Mouse (Mus musculus): ENCODE results near the gene Med31. TPM values are rescaled to one million over a fixed set of nuclear protein-coding genes. Genes with fewer than 3 reads are reported as not detected.
"Not testable (repeated sequence)": the region's sequence is repeated elsewhere in the genome, so short reads cannot be mapped to it uniquely, and the experiment has no call there.

Gene Med31
- polyA plus RNA-seq, 1 experiment from 2014 or later: 15.1 TPM

- Histone ChIP-seq H3K9ac (no peak overlapping the region), H3K9me3 (replicated peaks) (no peaks in the 10 kb centered on the region), H3K36me3 (peaks cover 27% of the 10 kb centered on the region), H3K27ac (no peak overlapping the region), H3K27me3 (no peaks in the 10 kb centered on the region), H3K4me2 (no peak overlapping the region), H3K4me3 (replicated peaks) (no peak overlapping the region), H3K4me1 (replicated peaks) (0 out of 2 replicates have a peak, but pooled peaks cover 3% of the 10 kb centered on the region)
- WGBS (ENCODE audit: insufficient replicate concordance): 75% methylated on average over 8 of the region's 8 CpGs
- ATAC-seq (ENCODE audit: low read depth): no peak
- no peak for DNase-seq
Measured at GRCm38 (mm10) chr11:72196506-72196905, 18.9 kb downstream of the Med31 start.

- H3K4me3 ChIP-seq (replicated peaks): no peak overlapping the region
- H3K27me3 ChIP-seq: no peaks in the 10 kb centered on the region
- ATAC-seq (ENCODE audit: low read depth): no peak
- H3K4me1 ChIP-seq (replicated peaks): 0 out of 2 replicates have a peak, but pooled peaks cover 3% of the 10 kb centered on the region
- H3K9ac ChIP-seq: no peak overlapping the region
- no peak overlapping the region for H3K4me2 ChIP-seq
- no peak for DNase-seq
- H3K9me3 ChIP-seq (replicated peaks): no peaks in the 10 kb centered on the region
- H3K36me3 ChIP-seq: peaks cover 36% of the 10 kb centered on the region
- H3K27ac ChIP-seq: no peak overlapping the region
- WGBS (ENCODE audit: insufficient replicate concordance): 76% methylated on average over 2 of the region's 2 CpGs
Measured at GRCm38 (mm10) chr11:72194259-72194658, 21.1 kb downstream of the Med31 start.

GRCm38 (mm10) chr11:72190857-72191256 lies 24.5 kb downstream of the Med31 start:
- Histone ChIP-seq H3K9me3 (replicated peaks) (no peaks in the 10 kb centered on the region), H3K36me3 (peaks cover 26% of the 10 kb centered on the region), H3K27me3 (no peaks in the 10 kb centered on the region), H3K9ac (no peak overlapping the region), H3K4me2 (no peak overlapping the region), H3K4me1 (replicated peaks) (no peaks in the 10 kb centered on the region), H3K27ac (no peak overlapping the region), H3K4me3 (replicated peaks) (no peak overlapping the region)
- ATAC-seq (ENCODE audit: low read depth) (no peak), DNase-seq (no peak)
- 74% methylated on average over 1 of the region's 1 CpGs for WGBS (ENCODE audit: insufficient replicate concordance)

GRCm38 (mm10) chr11:72184252-72184651 lies 31.1 kb downstream of the Med31 start:
- Histone ChIP-seq H3K4me2 (no peak overlapping the region), H3K9me3 (replicated peaks) (no peaks in the 10 kb centered on the region), H3K27ac (no peak overlapping the region), H3K4me3 (replicated peaks) (no peak overlapping the region), H3K4me1 (replicated peaks) (no peaks in the 10 kb centered on the region), H3K27me3 (no peaks in the 10 kb centered on the region), H3K9ac (no peak overlapping the region), H3K36me3 (peaks cover 33% of the 10 kb centered on the region)
- DNase-seq (no peak), ATAC-seq (ENCODE audit: low read depth) (no peak)
- 75% methylated on average over 4 of the region's 4 CpGs for WGBS (ENCODE audit: insufficient replicate concordance)

- 82% methylated on average over 4 of the region's 4 CpGs for WGBS (ENCODE audit: insufficient replicate concordance)
- ATAC-seq (ENCODE audit: low read depth): no peak
Measured at GRCm38 (mm10) chr11:72181136-72181535, 34.3 kb downstream of the Med31 start.

GRCm38 (mm10) chr11:72180556-72180955 lies 34.8 kb downstream of the Med31 start:
- no peaks in the 10 kb centered on the region for H3K4me1 ChIP-seq (replicated peaks)
- H3K27me3 ChIP-seq: no peaks in the 10 kb centered on the region
- no peak overlapping the region for H3K4me3 ChIP-seq (replicated peaks)
- peaks cover 40% of the 10 kb centered on the region for H3K36me3 ChIP-seq
- 75% methylated on average over 5 of the region's 5 CpGs for WGBS (ENCODE audit: insufficient replicate concordance)
- DNase-seq: no peak
- H3K4me2 ChIP-seq: no peak overlapping the region
- ATAC-seq (ENCODE audit: low read depth): no peak
- H3K9ac ChIP-seq: no peak overlapping the region
- H3K27ac ChIP-seq: no peak overlapping the region
- no peaks in the 10 kb centered on the region for H3K9me3 ChIP-seq (replicated peaks)

More at GRCm38 (mm10) chr11:72181136-72181535, 34.3 kb downstream of the Med31 start:
- no peaks in the 10 kb centered on the region for H3K9me3 ChIP-seq (replicated peaks)
- H3K4me3 ChIP-seq (replicated peaks): no peak overlapping the region
- H3K4me1 ChIP-seq (replicated peaks): no peaks in the 10 kb centered on the region
- H3K36me3 ChIP-seq: peaks cover 35% of the 10 kb centered on the region
- no peaks in the 10 kb centered on the region for H3K27me3 ChIP-seq
- DNase-seq: no peak
- no peak overlapping the region for H3K4me2 ChIP-seq
- H3K9ac ChIP-seq: no peak overlapping the region
- no peak overlapping the region for H3K27ac ChIP-seq

- no peaks in the 10 kb centered on the region for H3K27me3 ChIP-seq
- H3K36me3 ChIP-seq: peaks cover 41% of the 10 kb centered on the region
- H3K27ac ChIP-seq: no peak overlapping the region
- WGBS (ENCODE audit: insufficient replicate concordance): 67% methylated on average over 3 of the region's 3 CpGs
- no peaks in the 10 kb centered on the region for H3K4me1 ChIP-seq (replicated peaks)
- ATAC-seq (ENCODE audit: low read depth) (no peak), DNase-seq (no peak)
- no peak overlapping the region for H3K4me3 ChIP-seq (replicated peaks)
- H3K9me3 ChIP-seq (replicated peaks): no peaks in the 10 kb centered on the region
- no peak overlapping the region for H3K9ac ChIP-seq
- H3K4me2 ChIP-seq: no peak overlapping the region
Measured at GRCm38 (mm10) chr11:72176553-72176952, 38.8 kb downstream of the Med31 start.

GRCm38 (mm10) chr11:72175966-72176365 lies 39.4 kb downstream of the Med31 start:
- no peaks in the 10 kb centered on the region for H3K9me3 ChIP-seq (replicated peaks)
- H3K27ac ChIP-seq: no peak overlapping the region
- H3K4me2 ChIP-seq: no peak overlapping the region
- ATAC-seq (ENCODE audit: low read depth): no peak
- no peaks in the 10 kb centered on the region for H3K27me3 ChIP-seq
- no peak for DNase-seq
- H3K4me1 ChIP-seq (replicated peaks): no peaks in the 10 kb centered on the region
- peaks cover 38% of the 10 kb centered on the region for H3K36me3 ChIP-seq
- no peak overlapping the region for H3K9ac ChIP-seq
- no peak overlapping the region for H3K4me3 ChIP-seq (replicated peaks)
- WGBS (ENCODE audit: insufficient replicate concordance): 81% methylated on average over 5 of the region's 5 CpGs

GRCm38 (mm10) chr11:72174721-72175120 lies 40.7 kb downstream of the Med31 start:
- Histone ChIP-seq H3K27ac (no peak overlapping the region), H3K27me3 (no peaks in the 10 kb centered on the region), H3K9ac (no peak overlapping the region), H3K4me1 (replicated peaks) (no peaks in the 10 kb centered on the region), H3K4me3 (replicated peaks) (no peak overlapping the region), H3K36me3 (peaks cover 38% of the 10 kb centered on the region), H3K9me3 (replicated peaks) (no peaks in the 10 kb centered on the region), H3K4me2 (no peak overlapping the region)
- DNase-seq (no peak), ATAC-seq (ENCODE audit: low read depth) (no peak)
- 84% methylated on average over 6 of the region's 6 CpGs for WGBS (ENCODE audit: insufficient replicate concordance)

GRCm38 (mm10) chr11:72173506-72173905 lies 41.9 kb downstream of the Med31 start:
- H3K4me3 ChIP-seq (replicated peaks): no peak overlapping the region
- no peaks in the 10 kb centered on the region for H3K4me1 ChIP-seq (replicated peaks)
- H3K4me2 ChIP-seq: no peak overlapping the region
- no peak overlapping the region for H3K9ac ChIP-seq
- DNase-seq: no peak
- H3K27me3 ChIP-seq: no peaks in the 10 kb centered on the region
- no peak for ATAC-seq (ENCODE audit: low read depth)
- peaks cover 36% of the 10 kb centered on the region for H3K36me3 ChIP-seq
- no peak overlapping the region for H3K27ac ChIP-seq
- WGBS (ENCODE audit: insufficient replicate concordance): 78% methylated on average over 5 of the region's 5 CpGs
- H3K9me3 ChIP-seq (replicated peaks): no peaks in the 10 kb centered on the region

- not testable (repeated sequence) for H3K4me1 ChIP-seq (replicated peaks); DNase-seq; ATAC-seq (ENCODE audit: low read depth); H3K9me3 ChIP-seq (replicated peaks); H3K4me3 ChIP-seq (replicated peaks); H3K9ac ChIP-seq; H3K27ac ChIP-seq; H3K27me3 ChIP-seq; H3K4me2 ChIP-seq
- H3K36me3 ChIP-seq: peaks cover 34% of the 10 kb centered on the region
- 73% methylated on average over 4 of the region's 4 CpGs for WGBS (ENCODE audit: insufficient replicate concordance)
Measured at GRCm38 (mm10) chr11:72171906-72172305, 43.5 kb downstream of the Med31 start.

GRCm38 (mm10) chr11:72169871-72170270 lies 45.5 kb downstream of the Med31 start:
- Histone ChIP-seq H3K36me3 (peaks cover 38% of the 10 kb centered on the region), H3K4me2 (no peak overlapping the region), H3K4me3 (replicated peaks) (no peak overlapping the region), H3K9me3 (replicated peaks) (no peaks in the 10 kb centered on the region), H3K27ac (no peak overlapping the region), H3K27me3 (no peaks in the 10 kb centered on the region), H3K9ac (no peak overlapping the region), H3K4me1 (replicated peaks) (no peaks in the 10 kb centered on the region)
- no peak for DNase-seq
- peak; percentile 54; the same call in 1 of the 2 replicates for ATAC-seq (ENCODE audit: low read depth)
- WGBS (ENCODE audit: insufficient replicate concordance): 61% methylated on average over 4 of the region's 4 CpGs
